Mouse (Mus musculus) lung, adult 2 months (tissue): ENCODE measurements around the gene Fam32a.

ENCODE experiments used
- CTCF ChIP-seq: fragments of 200-500 bp; IDR thresholded peaks from 2 replicates; pipeline ENCODE4 v1.5.1; 2011; ENCODE audit warnings: mild to moderate bottlenecking, low read length, control low read depth; ENCODE audit not compliant: insufficient read depth
- POLR2A ChIP-seq: fragments of 200-500 bp; IDR thresholded peaks from 2 replicates; pipeline ENCODE4 v1.6.1; 2011; ENCODE audit warnings: low read depth, mild to moderate bottlenecking, control low read depth, low read length, borderline replicate concordance; ENCODE audit errors: extremely low read depth

GRCm38 (mm10) chr8:72192065-72192464 lies 27.5 kb upstream of the Fam32a start:
- TF ChIP-seq CTCF (no peak), POLR2A (no peak)
